Mouse (Mus musculus): ENCODE measurements around the gene Slc26a8. TPM values are rescaled to one million over a fixed set of nuclear protein-coding genes. Genes with fewer than 3 reads are reported as not detected.

Gene Slc26a8
- polyA plus RNA-seq, 1 experiment: not detected

GRCm38 (mm10) chr17:28693086-28693485 lies 3.1 kb upstream of the Slc26a8 start:
- peak overlapping the region; percentile 89 for H3K4me2 ChIP-seq (ENCODE audit: low read depth)
- H3K27me3 ChIP-seq (ENCODE audit: control insufficient read depth, insufficient read depth, insufficient read length): no peaks in the 10 kb centered on the region
- no peak overlapping the region for H3ac ChIP-seq (ENCODE audit: control insufficient read depth, insufficient read length)
- TF ChIP-seq E2F4 (IDR thresholded peaks at IDR 0.05; ENCODE audit: insufficient read depth) (no peak), CEBPB (IDR thresholded peaks at IDR 0.05; ENCODE audit: insufficient read depth, poor library complexity, severe bottlenecking) (peak; percentile 86), TCF12 (IDR thresholded peaks at IDR 0.05; ENCODE audit: insufficient read depth, poor library complexity, severe bottlenecking) (no peak)
- peaks cover 61% of the 10 kb centered on the region for H3K79me2 ChIP-seq (ENCODE audit: control insufficient read depth, insufficient read depth)
- no peaks in the 10 kb centered on the region for H3K36me3 ChIP-seq (ENCODE audit: control insufficient read depth, insufficient read depth)
- peak overlapping the region; percentile 60 for H3K4me3 ChIP-seq

- peak overlapping the region; percentile 60 for H3K4me3 ChIP-seq
- H3K36me3 ChIP-seq (ENCODE audit: control insufficient read depth, insufficient read depth): no peaks in the 10 kb centered on the region
- TF ChIP-seq TCF3 (IDR thresholded peaks at IDR 0.05; ENCODE audit: insufficient read length, low read depth) (no peak), MYOG (IDR thresholded peaks at IDR 0.05; ENCODE audit: control insufficient read depth in 1 of 3, insufficient read depth in 1 of 3, insufficient read length in 2 of 3, low read depth in 2 of 3) (no peak), CEBPB (IDR thresholded peaks at IDR 0.05; ENCODE audit: insufficient read depth, poor library complexity, severe bottlenecking) (no peak), POLR2A (IDR thresholded peaks at IDR 0.05; ENCODE audit: insufficient read length, low read depth) (no peak), USF1 (IDR thresholded peaks at IDR 0.05; ENCODE audit: low read depth) (no peak), SRF (IDR thresholded peaks at IDR 0.05; ENCODE audit: control insufficient read depth, insufficient read length, low read depth) (no peak), MYOD1 (IDR thresholded peaks at IDR 0.05; ENCODE audit: control insufficient read depth in 1 of 3, insufficient read length in 2 of 3, low read depth in 2 of 3) (no peak), TCF12 (IDR thresholded peaks at IDR 0.05; ENCODE audit: insufficient read depth, poor library complexity, severe bottlenecking) (no peak), POLR2AphosphoS2 (IDR thresholded peaks at IDR 0.05; ENCODE audit: insufficient read length, low read depth) (no peak), REST (IDR thresholded peaks at IDR 0.05; ENCODE audit: insufficient read depth, insufficient read length) (no peak)
- peaks cover 55% of the 10 kb centered on the region for H3K79me2 ChIP-seq (ENCODE audit: control insufficient read depth, insufficient read depth)
- no peaks in the 10 kb centered on the region for H3K27me3 ChIP-seq (ENCODE audit: control insufficient read depth, insufficient read depth, insufficient read length)
- peak overlapping the region; percentile 65 for H3ac ChIP-seq (ENCODE audit: control insufficient read depth, insufficient read length)
- peak overlapping the region; percentile 89 for H3K4me2 ChIP-seq (ENCODE audit: low read depth)
Measured at GRCm38 (mm10) chr17:28692341-28692710, 2.3 kb upstream of the Slc26a8 start.

GRCm38 (mm10) chr17:28691687-28692340 lies 1.8 kb upstream of the Slc26a8 start:
- H3K4me2 ChIP-seq (ENCODE audit: low read depth): peak overlapping the region; percentile 89
- no peaks in the 10 kb centered on the region for H3K36me3 ChIP-seq (ENCODE audit: control insufficient read depth, insufficient read depth)
- H3K4me3 ChIP-seq: peak overlapping the region; percentile 60
- peak overlapping the region; percentile 65 for H3ac ChIP-seq (ENCODE audit: control insufficient read depth, insufficient read length)
- no peaks in the 10 kb centered on the region for H3K27me3 ChIP-seq (ENCODE audit: control insufficient read depth, insufficient read depth, insufficient read length)
- TF ChIP-seq MYOD1 (IDR thresholded peaks at IDR 0.05; ENCODE audit: control insufficient read depth in 1 of 3, insufficient read length in 2 of 3, low read depth in 2 of 3): peak in 1 of 3 experiments; percentile 31
- no peak for TF ChIP-seq E2F4 (IDR thresholded peaks at IDR 0.05; ENCODE audit: insufficient read depth)
- peaks cover 50% of the 10 kb centered on the region for H3K79me2 ChIP-seq (ENCODE audit: control insufficient read depth, insufficient read depth)

- no peaks in the 10 kb centered on the region for H3K36me3 ChIP-seq (ENCODE audit: control insufficient read depth, insufficient read depth)
- TF ChIP-seq TCF12 (IDR thresholded peaks at IDR 0.05; ENCODE audit: insufficient read depth, poor library complexity, severe bottlenecking) (no peak), MYOD1 (IDR thresholded peaks at IDR 0.05; ENCODE audit: control insufficient read depth in 1 of 3, insufficient read length in 2 of 3, low read depth in 2 of 3) (no peak), SRF (IDR thresholded peaks at IDR 0.05; ENCODE audit: control insufficient read depth, insufficient read length, low read depth) (peak; percentile 83), TCF3 (IDR thresholded peaks at IDR 0.05; ENCODE audit: insufficient read length, low read depth) (no peak), CEBPB (IDR thresholded peaks at IDR 0.05; ENCODE audit: insufficient read depth, poor library complexity, severe bottlenecking) (no peak), E2F4 (IDR thresholded peaks at IDR 0.05; ENCODE audit: insufficient read depth) (no peak), REST (IDR thresholded peaks at IDR 0.05; ENCODE audit: insufficient read depth, insufficient read length) (no peak), MYOG (IDR thresholded peaks at IDR 0.05; ENCODE audit: control insufficient read depth in 1 of 3, insufficient read depth in 1 of 3, insufficient read length in 2 of 3, low read depth in 2 of 3) (peak in 1 of 3 experiments; percentile 2), POLR2AphosphoS2 (IDR thresholded peaks at IDR 0.05; ENCODE audit: insufficient read length, low read depth) (peak; percentile 94), MAX (IDR thresholded peaks at IDR 0.05; ENCODE audit: low read depth) (no peak), USF1 (IDR thresholded peaks at IDR 0.05; ENCODE audit: low read depth) (no peak), POLR2A (IDR thresholded peaks at IDR 0.05; ENCODE audit: insufficient read length, low read depth) (peak; percentile 96)
- H3K27me3 ChIP-seq (ENCODE audit: control insufficient read depth, insufficient read depth, insufficient read length): no peaks in the 10 kb centered on the region
- peak within 1 kb of the TSS; percentile 60 for H3K4me3 ChIP-seq
- peaks cover 42% of the 10 kb centered on the region for H3K79me2 ChIP-seq (ENCODE audit: control insufficient read depth, insufficient read depth)
- peak within 1 kb of the TSS; percentile 96 for H3K4me2 ChIP-seq (ENCODE audit: low read depth)
- H3ac ChIP-seq (ENCODE audit: control insufficient read depth, insufficient read length): peak within 1 kb of the TSS; percentile 65
Measured at GRCm38 (mm10) chr17:28690776-28691686, 998 bp upstream of the Slc26a8 start, which contains the start of gene Mapk14. Gene Mapk14, plus strand, starts transcription at chr17:28691329.

GRCm38 (mm10) chr17:28687354-28687753 lies 2.7 kb downstream of the Slc26a8 start:
- Histone ChIP-seq H3K4me2 (ENCODE audit: low read depth) (no peak overlapping the region), H3K36me3 (ENCODE audit: control insufficient read depth, insufficient read depth) (no peaks in the 10 kb centered on the region)

More at GRCm38 (mm10) chr17:28687354-28687753, 2.7 kb downstream of the Slc26a8 start:
- Histone ChIP-seq H3ac (ENCODE audit: control insufficient read depth, insufficient read length) (no peak overlapping the region), H3K79me2 (ENCODE audit: control insufficient read depth, insufficient read depth) (peaks cover 6% of the 10 kb centered on the region), H3K27me3 (ENCODE audit: control insufficient read depth, insufficient read depth, insufficient read length) (no peaks in the 10 kb centered on the region), H3K4me3 (no peak overlapping the region)
- TF ChIP-seq USF1 (IDR thresholded peaks at IDR 0.05; ENCODE audit: low read depth): no peak
- TF ChIP-seq MYOD1 (IDR thresholded peaks at IDR 0.05; ENCODE audit: control insufficient read depth in 1 of 3, insufficient read length in 2 of 3, low read depth in 2 of 3): no peak
- TF ChIP-seq TCF3 (IDR thresholded peaks at IDR 0.05; ENCODE audit: insufficient read length, low read depth): no peak
- TF ChIP-seq MYOG (IDR thresholded peaks at IDR 0.05; ENCODE audit: control insufficient read depth in 1 of 3, insufficient read depth in 1 of 3, insufficient read length in 2 of 3, low read depth in 2 of 3): no peak
- TF ChIP-seq POLR2AphosphoS2 (IDR thresholded peaks at IDR 0.05; ENCODE audit: insufficient read length, low read depth): no peak
- no peak for TF ChIP-seq MAX (IDR thresholded peaks at IDR 0.05; ENCODE audit: low read depth)
- no peak for TF ChIP-seq CEBPB (IDR thresholded peaks at IDR 0.05; ENCODE audit: insufficient read depth, poor library complexity, severe bottlenecking)
- no peak for TF ChIP-seq REST (IDR thresholded peaks at IDR 0.05; ENCODE audit: insufficient read depth, insufficient read length)
- no peak for TF ChIP-seq E2F4 (IDR thresholded peaks at IDR 0.05; ENCODE audit: insufficient read depth)
- TF ChIP-seq SRF (IDR thresholded peaks at IDR 0.05; ENCODE audit: control insufficient read depth, insufficient read length, low read depth): no peak
- no peak for TF ChIP-seq TCF12 (IDR thresholded peaks at IDR 0.05; ENCODE audit: insufficient read depth, poor library complexity, severe bottlenecking)
- TF ChIP-seq POLR2A (IDR thresholded peaks at IDR 0.05; ENCODE audit: insufficient read length, low read depth): no peak
